Mouse (Mus musculus): Measurements from ENCODE around the gene Ndufa6. TPM values are rescaled to one million over a fixed set of nuclear protein-coding genes. Genes with fewer than 3 reads are reported as not detected.
A peak's percentile ranks its signal among the peaks of the same experiment; 100 is the strongest.

Gene Ndufa6
- total and polyA plus RNA-seq, 2 experiments from 2014 or later: 271 to 416 TPM

- Histone ChIP-seq H3K27ac (ENCODE audit: low read depth, low read length) (no peak overlapping the region), H3K9me3 (ENCODE audit: low read length) (no peaks in the 10 kb centered on the region), H3K27me3 (ENCODE audit: insufficient read depth, low read length) (no peaks in the 10 kb centered on the region), H3K4me1 (ENCODE audit: insufficient read depth) (no peaks in the 10 kb centered on the region), H3K36me3 (ENCODE audit: insufficient read depth) (no peaks in the 10 kb centered on the region), H3K9ac (no peak overlapping the region), H3K4me2 (ENCODE audit: low read depth) (no peak overlapping the region), H3K4me3 (ENCODE audit: low read depth, low read length) (no peak overlapping the region)
- no peak for TF ChIP-seq CTCF (IDR thresholded peaks at IDR 0.05; ENCODE audit: low read depth)
- 95% methylated on average over 2 of the region's 2 CpGs for WGBS
- ATAC-seq (no peak), DNase-seq (no peak)
Measured at GRCm38 (mm10) chr15:82385729-82386128, 31.6 kb upstream of the Ndufa6 start.

GRCm38 (mm10) chr15:82382441-82382840 is 28.3 kb upstream of the Ndufa6 start:
- no peaks in the 10 kb centered on the region for H3K36me3 ChIP-seq (ENCODE audit: insufficient read depth)
- 86% methylated on average over 2 of the region's 2 CpGs for WGBS
- no peak overlapping the region for H3K9ac ChIP-seq

GRCm38 (mm10) chr15:82380714-82381062 is 26.6 kb upstream of the Ndufa6 start:
- 36% methylated on average over 7 of the region's 7 CpGs for WGBS

More at GRCm38 (mm10) chr15:82382441-82382840, 28.3 kb upstream of the Ndufa6 start:
- Histone ChIP-seq H3K4me2 (ENCODE audit: low read depth) (no peak overlapping the region), H3K9me3 (ENCODE audit: low read length) (no peaks in the 10 kb centered on the region), H3K27ac (ENCODE audit: low read depth, low read length) (no peak overlapping the region), H3K4me3 (ENCODE audit: low read depth, low read length) (no peak overlapping the region), H3K27me3 (ENCODE audit: insufficient read depth, low read length) (no peaks in the 10 kb centered on the region), H3K4me1 (ENCODE audit: insufficient read depth) (no peaks in the 10 kb centered on the region)
- DNase-seq: no peak
- TF ChIP-seq CTCF (IDR thresholded peaks at IDR 0.05; ENCODE audit: low read depth): no peak
- no peak for ATAC-seq

GRCm38 (mm10) chr15:82379871-82380713 is 26.0 kb upstream of the Ndufa6 start, which contains the start of gene Cyp2d22:
Gene Cyp2d22, minus strand, starts transcription at chr15:82380260.
- peak within 1 kb of the TSS; percentile 53 for H3K4me2 ChIP-seq (ENCODE audit: low read depth)
- H3K27ac ChIP-seq (ENCODE audit: low read depth, low read length): 0 out of 2 replicates have a peak within 1 kb of the TSS, but pooled peaks have one; percentile 40
- DNase-seq (peak; percentile 27), ATAC-seq (peak; percentile 59)
- H3K4me1 ChIP-seq (ENCODE audit: insufficient read depth): peaks cover 9% of the 10 kb centered on the region; the same call in 1 of the 2 replicates
- H3K4me3 ChIP-seq (ENCODE audit: low read depth, low read length): peak within 1 kb of the TSS; percentile 30
- H3K9ac ChIP-seq: peak within 1 kb of the TSS; percentile 31
- H3K27me3 ChIP-seq (ENCODE audit: insufficient read depth, low read length): no peaks in the 10 kb centered on the region
- WGBS: 3% methylated on average over 17 of the region's 24 CpGs
- no peaks in the 10 kb centered on the region for H3K36me3 ChIP-seq (ENCODE audit: insufficient read depth)
- H3K9me3 ChIP-seq (ENCODE audit: low read length): no peaks in the 10 kb centered on the region
- TF ChIP-seq CTCF (IDR thresholded peaks at IDR 0.05; ENCODE audit: low read depth): no peak

More at GRCm38 (mm10) chr15:82380714-82381062, 26.6 kb upstream of the Ndufa6 start:
- H3K4me3 ChIP-seq (ENCODE audit: low read depth, low read length): peak overlapping the region; percentile 30
- ATAC-seq (no peak), DNase-seq (no peak)
- H3K9ac ChIP-seq: peak overlapping the region; percentile 26; the same call in 1 of the 2 replicates
- no peaks in the 10 kb centered on the region for H3K36me3 ChIP-seq (ENCODE audit: insufficient read depth)
- H3K9me3 ChIP-seq (ENCODE audit: low read length): no peaks in the 10 kb centered on the region
- no peak overlapping the region for H3K27ac ChIP-seq (ENCODE audit: low read depth, low read length)
- H3K4me1 ChIP-seq (ENCODE audit: insufficient read depth): peaks cover 9% of the 10 kb centered on the region; the same call in 1 of the 2 replicates
- TF ChIP-seq CTCF (IDR thresholded peaks at IDR 0.05; ENCODE audit: low read depth): no peak
- H3K4me2 ChIP-seq (ENCODE audit: low read depth): peak overlapping the region; percentile 53
- H3K27me3 ChIP-seq (ENCODE audit: insufficient read depth, low read length): no peaks in the 10 kb centered on the region

GRCm38 (mm10) chr15:82379511-82379870 is 25.4 kb upstream of the Ndufa6 start:
- no peak overlapping the region for H3K27ac ChIP-seq (ENCODE audit: low read depth, low read length)
- peak overlapping the region; percentile 53 for H3K4me2 ChIP-seq (ENCODE audit: low read depth)
- TF ChIP-seq CTCF (IDR thresholded peaks at IDR 0.05; ENCODE audit: low read depth): no peak
- no peaks in the 10 kb centered on the region for H3K9me3 ChIP-seq (ENCODE audit: low read length)
- WGBS: 34% methylated on average over 7 of the region's 7 CpGs
- H3K4me3 ChIP-seq (ENCODE audit: low read depth, low read length): peak overlapping the region; percentile 30
- no peak for ATAC-seq
- H3K27me3 ChIP-seq (ENCODE audit: insufficient read depth, low read length): no peaks in the 10 kb centered on the region
- DNase-seq: no peak
- no peaks in the 10 kb centered on the region for H3K36me3 ChIP-seq (ENCODE audit: insufficient read depth)
- H3K4me1 ChIP-seq (ENCODE audit: insufficient read depth): peaks cover 9% of the 10 kb centered on the region; the same call in 1 of the 2 replicates
- H3K9ac ChIP-seq: peak overlapping the region; percentile 31; the same call in 1 of the 2 replicates

- TF ChIP-seq CTCF (IDR thresholded peaks at IDR 0.05; ENCODE audit: low read depth): no peak
- H3K27me3 ChIP-seq (ENCODE audit: insufficient read depth, low read length): no peaks in the 10 kb centered on the region
- 0 out of 2 replicates have a peak overlapping the region, but pooled peaks have one; percentile 16 for H3K27ac ChIP-seq (ENCODE audit: low read depth, low read length)
- 45% methylated on average over 15 of the region's 15 CpGs for WGBS
- H3K4me3 ChIP-seq (ENCODE audit: low read depth, low read length): no peak overlapping the region
- no peaks in the 10 kb centered on the region for H3K9me3 ChIP-seq (ENCODE audit: low read length)
- H3K36me3 ChIP-seq (ENCODE audit: insufficient read depth): no peaks in the 10 kb centered on the region
- H3K4me1 ChIP-seq (ENCODE audit: insufficient read depth): peaks cover 9% of the 10 kb centered on the region; the same call in 1 of the 2 replicates
- H3K9ac ChIP-seq: no peak overlapping the region
- DNase-seq (no peak), ATAC-seq (no peak)
- no peak overlapping the region for H3K4me2 ChIP-seq (ENCODE audit: low read depth)
Measured at GRCm38 (mm10) chr15:82378261-82379180, 24.4 kb upstream of the Ndufa6 start.

Measured in forebrain, postnatal 0 days (tissue).